Mouse (Mus musculus): ENCODE data around the gene Ptpn1.

GRCm38 (mm10) chr2:167935956-167936355 lies 4.1 kb downstream of the Ptpn1 start:
- TF ChIP-seq POLR2A (IDR thresholded peaks at IDR 0.05; ENCODE audit: borderline replicate concordance, extremely low read depth, insufficient read depth, insufficient read length, poor library complexity, severe bottlenecking) (no peak), CTCF (IDR thresholded peaks at IDR 0.05; ENCODE audit: borderline replicate concordance, extremely low read depth, insufficient read depth, insufficient read length) (no peak)
